Mouse (Mus musculus) liver, adult (tissue): ENCODE results near the gene Zfhx2.

Experiments
- GATA4 ChIP-seq: IDR thresholded peaks from 2 replicates; pipeline ENCODE4 v1.6.1; 2014; ENCODE audit warnings: mild to moderate bottlenecking, low read length; ENCODE audit not compliant: insufficient replicate concordance

The Zfhx2 gene

GRCm38 (mm10) chr14:55111720-55112119 is 19.6 kb upstream of the Zfhx2 start:
- TF ChIP-seq GATA4 = no peak

DNA sequence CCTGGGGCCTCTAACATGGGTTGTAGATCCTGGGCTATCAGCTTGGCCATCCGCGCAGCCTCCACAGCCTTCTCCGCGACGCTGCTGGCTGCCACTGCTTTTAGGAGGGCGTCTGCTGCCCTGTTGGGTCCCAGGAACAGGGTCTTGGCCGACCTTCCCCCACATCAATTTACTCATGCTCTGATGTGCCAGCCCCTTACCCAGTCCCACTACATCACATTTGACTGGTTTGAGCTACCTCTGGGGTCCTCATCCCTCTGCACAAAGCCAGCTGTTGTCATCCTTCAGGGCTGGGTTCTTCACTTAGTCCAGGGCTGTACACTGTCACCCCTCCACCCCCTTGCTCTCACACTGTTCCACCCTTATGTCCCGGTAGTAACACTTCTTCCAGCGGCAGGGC is 18.0 kb upstream of the Zfhx2 start:
- no peak for TF ChIP-seq GATA4

- no peak for TF ChIP-seq GATA4
These were observed 17.1 kb upstream of the Zfhx2 start for GRCm38 (mm10) chr14:55109048-55109873.

DNA sequence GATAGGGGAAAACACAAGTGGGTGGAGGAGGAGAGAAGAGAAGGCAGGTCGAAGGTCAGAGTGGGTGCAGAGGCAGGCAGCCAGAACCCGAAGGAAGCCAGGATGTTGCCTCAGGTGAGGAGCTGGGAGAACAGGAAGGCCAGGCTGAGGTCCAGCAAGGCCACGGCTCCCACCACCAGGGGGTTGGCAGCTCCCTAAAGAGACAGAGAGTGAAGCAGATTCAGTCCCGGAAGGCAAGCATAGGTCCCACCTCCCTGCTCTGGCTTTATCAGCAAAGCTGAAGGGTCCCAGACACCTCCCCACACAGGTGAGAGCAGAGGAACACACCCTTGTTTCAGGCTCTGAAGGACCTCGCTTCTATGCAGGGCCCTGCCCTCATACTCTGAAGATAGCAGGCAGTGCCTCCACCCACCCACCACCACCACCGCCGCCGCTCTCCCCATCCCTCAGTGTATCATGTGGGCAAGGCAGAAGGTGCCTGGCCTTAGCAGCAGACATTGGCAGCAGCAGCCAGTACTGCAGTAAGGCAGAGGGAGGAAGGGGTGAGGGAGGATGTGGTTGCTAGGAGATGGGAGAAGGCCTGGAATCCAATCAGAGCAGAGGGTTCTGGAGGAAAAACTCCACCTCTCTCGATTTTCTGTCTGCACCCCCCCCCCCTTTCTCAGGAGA is 16.2 kb upstream of the Zfhx2 start:
- TF ChIP-seq GATA4 = no peak

GRCm38 (mm10) chr14:55106990-55107389 is 14.9 kb upstream of the Zfhx2 start:
- TF ChIP-seq GATA4 = no peak

DNA sequence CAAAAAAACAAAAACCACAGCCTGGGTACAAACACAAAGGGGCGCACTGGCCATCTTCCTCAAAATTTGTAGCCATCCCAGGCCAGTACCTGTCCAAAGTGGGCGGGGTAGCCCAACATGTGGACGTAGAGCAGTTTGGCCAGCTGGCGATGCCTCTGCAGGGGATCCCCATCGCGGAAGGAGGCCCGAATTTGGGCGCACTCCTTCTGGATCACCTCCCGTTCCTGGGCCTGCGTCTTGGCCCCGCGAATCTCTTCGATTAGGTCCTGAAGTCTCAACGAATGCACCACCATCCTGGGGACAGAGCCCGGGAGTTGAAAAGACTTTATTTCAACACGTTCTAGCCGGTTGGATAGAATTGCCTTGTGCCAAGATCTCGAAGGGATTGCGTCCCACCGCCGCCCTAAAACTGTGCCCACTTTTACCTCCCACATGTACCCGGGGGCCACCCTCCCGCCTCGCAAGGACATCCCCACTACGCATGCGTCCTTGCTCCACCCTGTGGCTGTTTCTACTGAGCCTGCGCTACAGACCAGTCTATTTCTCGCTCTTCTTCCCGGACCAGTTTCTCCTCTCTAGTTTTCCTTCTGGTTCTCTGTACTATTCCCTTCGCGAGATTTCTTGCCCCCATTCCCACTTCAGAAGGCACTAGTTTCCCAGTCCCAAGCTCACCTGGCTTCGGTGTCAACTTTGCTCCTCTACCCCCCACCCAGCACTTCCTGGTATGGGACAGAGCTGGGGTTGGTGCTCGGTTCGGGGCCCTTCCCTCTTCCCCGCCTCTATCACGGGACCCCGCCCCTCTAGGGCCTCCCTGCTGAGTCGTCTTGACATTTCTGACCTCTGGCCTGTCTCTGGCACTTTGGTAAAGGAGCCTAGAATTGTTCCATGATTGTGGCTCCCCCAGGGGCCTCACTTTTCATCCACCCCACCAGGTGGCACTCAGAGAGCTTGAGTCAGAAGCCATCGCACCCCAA is 14.0 kb upstream of the Zfhx2 start, which contains the start of gene Ap1g2:
Ap1g2 (minus strand) TSS at position 758 of the 974 bp plus-strand sequence.
- no peak; the same call in 1 of the 2 replicates for TF ChIP-seq GATA4

DNA sequence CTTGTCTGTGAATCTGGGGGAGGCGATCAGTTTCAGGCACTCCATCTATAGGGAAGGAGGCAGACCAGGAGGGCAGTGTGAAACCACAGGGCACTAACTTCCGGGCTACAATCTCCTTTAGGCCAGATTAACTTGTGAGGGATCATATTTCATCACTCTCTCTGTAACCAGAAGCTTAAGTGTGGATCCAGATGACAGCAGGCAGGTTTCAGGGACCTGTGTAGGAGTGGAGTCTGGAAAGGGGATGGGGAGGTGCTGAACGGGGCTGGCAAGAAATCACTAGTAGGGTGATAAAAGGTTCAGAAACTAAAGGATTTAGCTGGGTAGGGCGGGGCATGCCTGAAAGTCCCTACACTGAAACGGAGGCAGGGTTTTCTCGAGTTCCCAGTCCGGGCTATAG is 13.3 kb upstream of the Zfhx2 start:
- no peak for TF ChIP-seq GATA4

DNA sequence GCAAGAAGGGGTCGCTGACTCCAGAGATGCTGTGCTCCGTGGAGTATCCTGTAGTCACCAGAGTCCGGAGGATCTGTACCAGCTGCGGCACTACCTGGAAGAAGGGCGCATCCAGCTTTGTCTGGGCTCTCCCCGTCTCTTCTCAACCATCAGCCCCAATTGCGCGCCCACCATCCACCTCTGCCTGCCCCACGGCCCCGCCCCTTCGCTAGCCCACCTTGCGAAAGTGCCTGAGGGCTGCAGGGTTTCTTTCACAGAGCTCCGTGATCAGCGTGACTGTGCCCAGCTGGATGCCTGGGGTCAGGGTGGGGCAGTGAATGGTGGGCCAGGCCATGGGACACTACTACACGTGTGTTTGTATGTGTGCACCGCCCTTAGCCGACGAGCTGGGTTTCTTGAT is 12.2 kb upstream of the Zfhx2 start:
- TF ChIP-seq GATA4 = no peak

DNA sequence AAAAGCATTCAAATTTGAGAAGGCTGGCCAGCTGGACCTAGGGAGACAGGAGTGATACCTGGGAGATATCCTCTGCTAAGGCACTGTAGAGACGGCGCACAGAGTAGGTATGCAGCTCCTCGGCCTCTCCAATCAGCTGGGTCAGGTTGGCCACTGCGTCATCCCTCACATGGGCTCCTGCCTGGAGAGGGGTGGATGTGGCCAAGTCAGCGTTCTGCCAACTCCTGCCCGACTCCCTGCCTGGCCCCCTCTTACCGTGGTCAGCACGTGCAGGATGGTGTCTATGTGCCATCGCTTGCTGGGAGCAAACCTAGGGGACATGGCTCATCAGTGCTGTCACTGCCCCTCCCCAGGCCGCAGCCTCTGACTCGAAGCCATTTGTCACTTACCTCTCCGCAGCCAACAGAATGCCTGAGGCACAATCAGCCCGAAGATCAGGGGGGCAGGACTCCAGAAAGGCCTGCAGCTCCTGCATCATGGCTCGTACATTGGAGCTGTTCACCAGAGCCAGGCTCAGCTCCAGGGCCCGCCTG is 10.2 kb upstream of the Zfhx2 start:
- TF ChIP-seq GATA4 = no peak

- TF ChIP-seq GATA4 = no peak
These were observed 9.5 kb upstream of the Zfhx2 start for GRCm38 (mm10) chr14:55101592-55101991.

- no peak for TF ChIP-seq GATA4
These were observed 5.9 kb upstream of the Zfhx2 start for GRCm38 (mm10) chr14:55098067-55098466.

- no peak for TF ChIP-seq GATA4
These were observed 5.5 kb upstream of the Zfhx2 start for GRCm38 (mm10) chr14:55097646-55098045.

GRCm38 (mm10) chr14:55096573-55097087 is 4.5 kb upstream of the Zfhx2 start:
- TF ChIP-seq GATA4 = no peak

- TF ChIP-seq GATA4 = no peak
These were observed 3.5 kb upstream of the Zfhx2 start for GRCm38 (mm10) chr14:55095671-55096070.

- TF ChIP-seq GATA4 = no peak
These were observed 3.1 kb upstream of the Zfhx2 start for GRCm38 (mm10) chr14:55095263-55095662.
